Comparison of ENCODE assay signal across 12 mouse cellular contexts in genomic region chr4:81252334-81252733, GRCm38 (mm10).
DNase-seq lines count a peak whose midpoint lies in the region; ATAC-seq lines count a peak whose summit lies in the region.
"Had no signal": no experiment of that assay in that cellular context is flagged by ENCODE, and none has a peak within 500 bp of the region (broad histone marks: within the 10 kb centered on the region; RNA-seq: fewer than 3 reads in every experiment).

No protein-coding gene starts in this region.

- H3K27ac ChIP-seq in heart, embryonic 14.5 days (replicated peaks in 1 of 2; ENCODE audit: control insufficient read depth in 1 of 2, insufficient read depth in 1 of 2, low read depth in 2 of 2, low read length in 2 of 2): no peak overlapping the region
- no peak overlapping the region for H3K27ac ChIP-seq in heart, embryonic 10.5 days
- H3K27ac ChIP-seq in midbrain, embryonic 11.5 days (ENCODE audit: low read depth, low read length): no peak overlapping the region
- no peak overlapping the region for H3K27ac ChIP-seq in midbrain, embryonic 10.5 days (replicated peaks)
- H3K27ac ChIP-seq in hindbrain, embryonic 14.5 days: no peak overlapping the region
- no peak overlapping the region for H3K27ac ChIP-seq in midbrain, embryonic 16.5 days (ENCODE audit: low read length)
- H3K27ac ChIP-seq: embryonic facial prominence, embryonic 15.5 days; heart, embryonic 15.5 days; lung, embryonic 15.5 days had no signal

- no peak overlapping the region for H3K4me3 ChIP-seq in heart, embryonic 14.5 days (ENCODE audit: control insufficient read depth in 1 of 2, insufficient read depth in 1 of 2, low read depth in 1 of 2, low read length in 2 of 2)
- no peak overlapping the region for H3K4me3 ChIP-seq in heart, embryonic 10.5 days
- no peak overlapping the region for H3K4me3 ChIP-seq in midbrain, embryonic 11.5 days (ENCODE audit: low read depth, low read length)
- no peak overlapping the region for H3K4me3 ChIP-seq in midbrain, embryonic 10.5 days
- no peak overlapping the region for H3K4me3 ChIP-seq in hindbrain, embryonic 14.5 days (replicated peaks; ENCODE audit: low read length)
- no peak overlapping the region for H3K4me3 ChIP-seq in midbrain, embryonic 16.5 days (ENCODE audit: low read depth, low read length)
- H3K4me3 ChIP-seq: embryonic facial prominence, embryonic 15.5 days; heart, embryonic 15.5 days; lung, embryonic 15.5 days had no signal

- H3K9ac ChIP-seq in heart, embryonic 14.5 days (ENCODE audit: low read length): no peak overlapping the region
- H3K9ac ChIP-seq in midbrain, embryonic 11.5 days (ENCODE audit: low read length): no peak overlapping the region
- H3K9ac ChIP-seq in hindbrain, embryonic 14.5 days: no peak overlapping the region
- no peak overlapping the region for H3K9ac ChIP-seq in midbrain, embryonic 16.5 days (ENCODE audit: low read depth, low read length)
- H3K9ac ChIP-seq: embryonic facial prominence, embryonic 15.5 days; heart, embryonic 15.5 days; lung, embryonic 15.5 days had no signal

- no peak for ATAC-seq in heart, embryonic 14.5 days (ENCODE audit: insufficient number of reproducible peaks, insufficient read depth, low FRiP score, low read depth)
- peak; percentile 49 for ATAC-seq in midbrain, embryonic 11.5 days (ENCODE audit: low FRiP score)
- ATAC-seq in hindbrain, embryonic 14.5 days (ENCODE audit: low FRiP score): 0 out of 2 replicates have a peak, but pooled peaks have one; percentile 46
- ATAC-seq in midbrain, embryonic 16.5 days: peak; percentile 39; the same call in 1 of the 2 replicates

- no peaks in the 10 kb centered on the region for H3K9me3 ChIP-seq in heart, embryonic 14.5 days (ENCODE audit: control insufficient read depth, low read length)
- no peaks in the 10 kb centered on the region for H3K9me3 ChIP-seq in heart, embryonic 10.5 days
- H3K9me3 ChIP-seq in midbrain, embryonic 11.5 days (ENCODE audit: control insufficient read depth, low read length): no peaks in the 10 kb centered on the region
- no peaks in the 10 kb centered on the region for H3K9me3 ChIP-seq in midbrain, embryonic 10.5 days (replicated peaks)
- H3K9me3 ChIP-seq in hindbrain, embryonic 14.5 days (ENCODE audit: control insufficient read depth, low read length): no peaks in the 10 kb centered on the region
- H3K9me3 ChIP-seq in midbrain, embryonic 16.5 days (replicated peaks; ENCODE audit: control insufficient read depth, low read length, poor library complexity, severe bottlenecking): no peaks in the 10 kb centered on the region
- H3K9me3 ChIP-seq: embryonic facial prominence, embryonic 15.5 days; heart, embryonic 15.5 days; lung, embryonic 15.5 days had no signal

- no peaks in the 10 kb centered on the region for H3K36me3 ChIP-seq in heart, embryonic 14.5 days (ENCODE audit: control insufficient read depth, insufficient read depth, low read length)
- no peaks in the 10 kb centered on the region for H3K36me3 ChIP-seq in heart, embryonic 10.5 days
- no peaks in the 10 kb centered on the region for H3K36me3 ChIP-seq in midbrain, embryonic 11.5 days (ENCODE audit: control insufficient read depth, insufficient read depth, low read length)
- H3K36me3 ChIP-seq in midbrain, embryonic 10.5 days: no peaks in the 10 kb centered on the region
- no peaks in the 10 kb centered on the region for H3K36me3 ChIP-seq in hindbrain, embryonic 14.5 days (replicated peaks; ENCODE audit: control insufficient read depth, insufficient read depth)
- no peaks in the 10 kb centered on the region for H3K36me3 ChIP-seq in midbrain, embryonic 16.5 days (ENCODE audit: control insufficient read depth, insufficient read depth, low read length)
- H3K36me3 ChIP-seq: embryonic facial prominence, embryonic 15.5 days; heart, embryonic 15.5 days; lung, embryonic 15.5 days had no signal

- peaks cover 0 to 3% of the 10 kb centered on the region in 2 experiments; a peak in 1 of 4 replicates for H3K4me1 ChIP-seq in heart, embryonic 14.5 days (ENCODE audit: control insufficient read depth in 2 of 2, insufficient read depth in 2 of 2, low read length in 2 of 2)
- H3K4me1 ChIP-seq in heart, embryonic 10.5 days: no peaks in the 10 kb centered on the region
- no peaks in the 10 kb centered on the region for H3K4me1 ChIP-seq in midbrain, embryonic 11.5 days (ENCODE audit: control insufficient read depth, insufficient read depth, low read length)
- peaks cover 4% of the 10 kb centered on the region; the same call in 1 of the 2 replicates for H3K4me1 ChIP-seq in midbrain, embryonic 10.5 days
- H3K4me1 ChIP-seq in hindbrain, embryonic 14.5 days (replicated peaks; ENCODE audit: control insufficient read depth, insufficient read depth, low read length): no peaks in the 10 kb centered on the region
- no peaks in the 10 kb centered on the region for H3K4me1 ChIP-seq in midbrain, embryonic 16.5 days (ENCODE audit: control insufficient read depth, insufficient read depth, low read length)
- H3K4me1 ChIP-seq: heart, embryonic 15.5 days had no signal

- no peaks in the 10 kb centered on the region for H3K27me3 ChIP-seq in heart, embryonic 14.5 days (ENCODE audit: control insufficient read depth, insufficient read depth, low read length)
- H3K27me3 ChIP-seq in heart, embryonic 10.5 days (ENCODE audit: insufficient read depth, poor library complexity, severe bottlenecking): no peaks in the 10 kb centered on the region
- H3K27me3 ChIP-seq in midbrain, embryonic 11.5 days (ENCODE audit: control insufficient read depth, insufficient read depth, low read length): no peaks in the 10 kb centered on the region
- no peaks in the 10 kb centered on the region for H3K27me3 ChIP-seq in midbrain, embryonic 10.5 days (ENCODE audit: low read depth, poor library complexity, severe bottlenecking)
- H3K27me3 ChIP-seq in hindbrain, embryonic 14.5 days (ENCODE audit: control insufficient read depth, insufficient read depth, low read length): no peaks in the 10 kb centered on the region
- H3K27me3 ChIP-seq in midbrain, embryonic 16.5 days (ENCODE audit: control insufficient read depth, insufficient read depth, low read depth, low read length): no peaks in the 10 kb centered on the region
- H3K27me3 ChIP-seq: CH12.LX; embryonic facial prominence, embryonic 15.5 days; heart, embryonic 15.5 days; lung, embryonic 15.5 days had no signal

- DNase-seq in heart, embryonic 10.5 days (ENCODE audit: low spot score): no peak
- DNase-seq in midbrain, embryonic 11.5 days (ENCODE audit: low spot score, missing footprints): no peak
- no peak for DNase-seq in midbrain, embryonic 10.5 days (ENCODE audit: low spot score)
- no peak for DNase-seq in hindbrain, embryonic 14.5 days (ENCODE audit: low spot score)
- no peak for DNase-seq in embryo, embryonic 11 days
- no peak for DNase-seq in right cerebral cortex, postnatal 10 days (ENCODE audit: low spot score in 2 of 2)

- H3K4me2 ChIP-seq in heart, embryonic 14.5 days (ENCODE audit: low read length): peak overlapping the region; percentile 19; the same call in 1 of the 2 replicates
- H3K4me2 ChIP-seq in midbrain, embryonic 11.5 days: no peak overlapping the region
- H3K4me2 ChIP-seq in hindbrain, embryonic 14.5 days (replicated peaks): no peak overlapping the region
- no peak overlapping the region for H3K4me2 ChIP-seq in midbrain, embryonic 16.5 days (ENCODE audit: low read length)
- H3K4me2 ChIP-seq: embryonic facial prominence, embryonic 15.5 days; heart, embryonic 15.5 days; lung, embryonic 15.5 days had no signal

- WGBS in heart, embryonic 14.5 days: 74% methylated on average over 1 of the region's 1 CpGs
- WGBS in heart, embryonic 10.5 days: 87% methylated on average over 1 of the region's 1 CpGs
- WGBS in midbrain, embryonic 11.5 days: 84% methylated on average over 1 of the region's 1 CpGs
- 98% methylated on average over 1 of the region's 1 CpGs for WGBS in midbrain, embryonic 10.5 days
- WGBS in hindbrain, embryonic 14.5 days: 87% methylated on average over 1 of the region's 1 CpGs
- WGBS in midbrain, embryonic 16.5 days: 78% methylated on average over 1 of the region's 1 CpGs
